Mouse (Mus musculus) bone marrow macrophage, adult 2 months (primary cell): ENCODE results near the gene B3gnt5. TPM values are rescaled to one million over a fixed set of nuclear protein-coding genes. Genes with fewer than 3 reads are reported as not detected.
"Not testable (repeated sequence)": the region's sequence is repeated elsewhere in the genome, so short reads cannot be mapped to it uniquely, and the experiment has no call there.

Experiments
- H3K27ac ChIP-seq: 2 replicates; pipeline ENCODE4 v1.5.1; 2012; ENCODE audit warnings: low read depth, low read length; ENCODE audit not compliant: insufficient read depth
- H3K4me1 ChIP-seq: 2 replicates; pipeline ENCODE4 v1.6.1; 2012; ENCODE audit warnings: low read length; ENCODE audit not compliant: control insufficient read depth, insufficient read depth
- H3K4me3 ChIP-seq: 2 replicates; pipeline ENCODE4 v1.5.1; 2012; ENCODE audit warnings: mild to moderate bottlenecking, low read length, moderate library complexity; ENCODE audit not compliant: insufficient read depth
- CTCF ChIP-seq: IDR thresholded peaks from 2 replicates; pipeline ENCODE4 v1.5.1; 2012; ENCODE audit warnings: low read depth, mild to moderate bottlenecking, low read length, moderate library complexity
- POLR2A ChIP-seq: IDR thresholded peaks from 2 replicates; pipeline ENCODE4 v1.6.1; 2012; ENCODE audit warnings: mild to moderate bottlenecking, low read depth, low read length, borderline replicate concordance
- polyA plus RNA-seq: library from polyadenylated mRNA; stranded (reverse); fragments of >200 nt; gene quantifications from 2 replicates; pipeline ENCODE4 v1.2.4, GENCODE M21; 2012; ENCODE audit not compliant: missing spikeins, insufficient read depth, insufficient read length

B3gnt5 gene
- polyA plus RNA-seq = 0.98 and 1.1 TPM in 2 replicates

- peak within 1 kb of the TSS; percentile 38 for H3K4me3 ChIP-seq
- TF ChIP-seq CTCF (no peak), POLR2A (no peak)
- peaks cover 3% of the 10 kb centered on the region; the same call in 1 of the 2 replicates for H3K4me1 ChIP-seq
- no peak within 1 kb of the TSS for H3K27ac ChIP-seq
Measured at GRCm38 (mm10) chr16:19760074-19760473, at the start of gene B3gnt5. TSS of gene B3gnt5 (plus strand) at chr16:19760208.

GRCm38 (mm10) chr16:19720959-19721358, 39.0 kb upstream of the B3gnt5 start:
- Histone ChIP-seq H3K4me3 (no peak overlapping the region), H3K4me1 (no peaks in the 10 kb centered on the region), H3K27ac (no peak overlapping the region)
- TF ChIP-seq CTCF = no peak
- no peak for TF ChIP-seq POLR2A

GRCm38 (mm10) chr16:19724139-19724538, 35.9 kb upstream of the B3gnt5 start:
- H3K4me3 ChIP-seq, H3K27ac ChIP-seq, H3K4me1 ChIP-seq: not testable (repeated sequence)

GRCm38 (mm10) chr16:19732896-19733295, 27.1 kb upstream of the B3gnt5 start:
- TF ChIP-seq POLR2A (no peak), CTCF (no peak)
- Histone ChIP-seq H3K27ac (no peak overlapping the region), H3K4me3 (no peak overlapping the region), H3K4me1 (no peaks in the 10 kb centered on the region)

GRCm38 (mm10) chr16:19760505-19761496, 793 bp downstream of the B3gnt5 start:
- no peak for TF ChIP-seq CTCF
- no peak for TF ChIP-seq POLR2A
- Histone ChIP-seq H3K4me3 (peak overlapping the region; percentile 38), H3K27ac (no peak overlapping the region), H3K4me1 (peaks cover 3% of the 10 kb centered on the region; the same call in 1 of the 2 replicates)

GRCm38 (mm10) chr16:19761691-19762090, 1.7 kb downstream of the B3gnt5 start:
- H3K4me3 ChIP-seq = no peak overlapping the region
- TF ChIP-seq POLR2A (no peak), CTCF (no peak)
- H3K27ac ChIP-seq = no peak overlapping the region
- H3K4me1 ChIP-seq = peaks cover 3% of the 10 kb centered on the region; the same call in 1 of the 2 replicates

- H3K4me3 ChIP-seq = no peak overlapping the region
- no peak overlapping the region for H3K27ac ChIP-seq
- TF ChIP-seq CTCF (no peak), POLR2A (no peak)
- peaks cover 2% of the 10 kb centered on the region; the same call in 1 of the 2 replicates for H3K4me1 ChIP-seq
Measured at GRCm38 (mm10) chr16:19766107-19766506, 6.1 kb downstream of the B3gnt5 start.

GRCm38 (mm10) chr16:19768046-19768445, 8.0 kb downstream of the B3gnt5 start:
- no peak for TF ChIP-seq CTCF
- TF ChIP-seq POLR2A = no peak
- Histone ChIP-seq H3K4me3 (no peak overlapping the region), H3K4me1 (no peaks in the 10 kb centered on the region), H3K27ac (no peak overlapping the region)

- no peak overlapping the region for H3K4me3 ChIP-seq
- TF ChIP-seq POLR2A (no peak), CTCF (no peak)
- H3K4me1 ChIP-seq = no peaks in the 10 kb centered on the region
- H3K27ac ChIP-seq = no peak overlapping the region
Measured at GRCm38 (mm10) chr16:19772013-19772412, 12.0 kb downstream of the B3gnt5 start.
